Mouse (Mus musculus): Measurements from ENCODE around the gene Spink4.
A peak's percentile ranks its signal among the peaks of the same experiment; 100 is the strongest.

Spink4 gene

GRCm38 (mm10) chr4:40963536-40963935 is 43.7 kb downstream of the Spink4 start:
- no peak for DNase-seq (ENCODE audit: low read depth, low spot score)

- DNase-seq (ENCODE audit: low read depth, low spot score) = no peak
These were observed 49.3 kb downstream of the Spink4 start for GRCm38 (mm10) chr4:40969161-40969560.

GRCm38 (mm10) chr4:40969781-40970591 is 50.1 kb downstream of the Spink4 start:
- DNase-seq (ENCODE audit: low read depth, low spot score) = peak; percentile 30

- no peak for DNase-seq (ENCODE audit: low read depth, low spot score)
These were observed 50.7 kb downstream of the Spink4 start for GRCm38 (mm10) chr4:40970592-40970841.

GRCm38 (mm10) chr4:40970842-40971701 is 51.2 kb downstream of the Spink4 start, which contains the start of gene Nfx1:
TSS of gene Nfx1 (plus strand) at chr4:40970906.
- DNase-seq (ENCODE audit: low read depth, low spot score) = peak; percentile 98

GRCm38 (mm10) chr4:40971744-40972143 is 51.9 kb downstream of the Spink4 start:
- peak; percentile 79 for DNase-seq (ENCODE audit: low read depth, low spot score)

- DNase-seq (ENCODE audit: low read depth, low spot score) = no peak
These were observed 54.2 kb downstream of the Spink4 start for GRCm38 (mm10) chr4:40974011-40974410.

- DNase-seq (ENCODE audit: low read depth, low spot score) = no peak
These were observed 55.8 kb downstream of the Spink4 start for GRCm38 (mm10) chr4:40975678-40976077.

- no peak for DNase-seq (ENCODE audit: low read depth, low spot score)
These were observed 56.8 kb downstream of the Spink4 start for GRCm38 (mm10) chr4:40976651-40977050.

GRCm38 (mm10) chr4:40979430-40979829 is 59.6 kb downstream of the Spink4 start:
- DNase-seq (ENCODE audit: low read depth, low spot score) = no peak
